Mouse (Mus musculus) bone marrow macrophage, adult 2 months (primary cell): ENCODE measurements at regions not wholly inside any gene's neighbourhood (a gene's known extent, or its start where the extent isn't known, plus 50 kb on each side); places are given as distances from the start of the nearest gene placed in this dataset.

Source experiments
- CTCF ChIP-seq: IDR thresholded peaks from 2 replicates; pipeline ENCODE4 v1.5.1; 2012; ENCODE audit warnings: low read depth, mild to moderate bottlenecking, low read length, moderate library complexity
- POLR2A ChIP-seq: IDR thresholded peaks from 2 replicates; pipeline ENCODE4 v1.6.1; 2012; ENCODE audit warnings: mild to moderate bottlenecking, low read depth, low read length, borderline replicate concordance

- no peak for TF ChIP-seq CTCF
- no peak for TF ChIP-seq POLR2A
Observed at GRCm38 (mm10) chr3:143158568-143158967, 276.8 kb upstream of the Pkn2 start.
